Mouse (Mus musculus): ENCODE measurements around the gene Ggt5. TPM values are rescaled to one million over a fixed set of nuclear protein-coding genes. Genes with fewer than 3 reads are reported as not detected.

The Ggt5 gene
- 86.3 and 181 TPM in 2 replicates for polyA plus RNA-seq (2012; rRNA removed; ENCODE audit: low replicate concordance)

DNA sequence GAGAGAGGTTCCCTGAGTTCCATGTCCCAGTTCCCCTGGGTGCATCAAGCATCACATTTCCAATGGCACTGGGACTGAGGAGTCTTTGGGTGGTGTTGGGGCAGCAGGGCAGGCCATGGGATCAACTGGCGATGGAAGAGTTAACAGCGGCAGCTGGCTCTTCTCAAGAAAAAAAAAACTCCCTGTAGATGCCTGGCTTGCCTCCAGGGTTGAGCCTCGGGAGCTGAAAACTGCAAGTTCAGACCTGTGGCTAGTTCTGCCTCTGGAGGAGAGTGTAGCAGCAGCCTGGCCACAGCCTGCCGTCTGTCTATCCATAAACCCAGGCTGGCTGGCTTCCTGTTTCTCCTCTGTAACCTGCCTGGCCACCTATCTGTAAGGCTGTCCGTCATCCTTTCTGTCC lies at the start of gene Ggt5:
TSS of gene Ggt5 (plus strand) at position 212 of the 400 bp plus-strand sequence.

DNA sequence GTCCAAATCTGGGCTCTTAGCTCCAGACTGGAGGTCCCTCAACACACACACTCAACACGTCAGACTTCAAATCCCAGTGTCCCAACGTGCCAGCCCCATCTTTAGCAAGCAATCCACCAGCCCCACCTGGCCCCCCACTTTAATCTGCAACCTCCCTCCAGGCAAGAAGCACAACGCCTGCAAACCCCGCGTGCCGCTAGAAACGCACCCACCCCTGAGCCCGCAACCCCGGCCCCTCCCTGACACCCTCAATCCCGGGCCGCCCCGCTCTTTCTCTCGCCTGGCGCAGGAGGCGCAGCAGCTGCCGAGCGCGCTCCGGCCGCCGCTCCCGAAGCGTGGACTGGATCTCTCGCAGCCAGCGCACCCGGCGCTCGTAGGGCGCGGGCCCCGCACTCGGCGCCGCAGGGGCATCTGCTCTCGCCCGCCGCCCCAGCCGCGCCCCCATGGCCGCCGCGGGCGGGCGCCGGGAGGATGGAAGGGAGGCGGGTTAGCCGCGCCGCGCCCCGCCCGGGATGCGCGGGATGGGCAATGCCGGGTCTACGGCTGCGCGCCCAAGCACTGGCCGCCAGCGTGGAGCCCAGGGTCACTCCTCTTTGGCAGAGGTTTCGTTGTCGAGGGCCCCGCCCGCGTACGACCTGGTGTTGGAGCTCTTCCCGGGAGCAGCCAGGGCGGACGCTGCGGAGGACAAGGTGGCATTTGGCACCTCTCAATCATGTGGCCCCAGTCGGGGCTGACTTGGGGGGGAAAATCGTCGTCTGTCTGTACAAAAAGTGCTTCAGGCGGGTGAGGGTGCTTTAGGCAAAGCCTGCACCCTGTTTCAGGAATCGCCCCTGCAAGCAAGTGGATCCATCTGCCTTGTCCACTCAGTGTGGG lies 29.2 kb upstream of the Ggt5 start, which contains the start of gene Lrrc75b:
TSS of gene Lrrc75b (minus strand) at position 655 of the 873 bp plus-strand sequence.

DNA sequence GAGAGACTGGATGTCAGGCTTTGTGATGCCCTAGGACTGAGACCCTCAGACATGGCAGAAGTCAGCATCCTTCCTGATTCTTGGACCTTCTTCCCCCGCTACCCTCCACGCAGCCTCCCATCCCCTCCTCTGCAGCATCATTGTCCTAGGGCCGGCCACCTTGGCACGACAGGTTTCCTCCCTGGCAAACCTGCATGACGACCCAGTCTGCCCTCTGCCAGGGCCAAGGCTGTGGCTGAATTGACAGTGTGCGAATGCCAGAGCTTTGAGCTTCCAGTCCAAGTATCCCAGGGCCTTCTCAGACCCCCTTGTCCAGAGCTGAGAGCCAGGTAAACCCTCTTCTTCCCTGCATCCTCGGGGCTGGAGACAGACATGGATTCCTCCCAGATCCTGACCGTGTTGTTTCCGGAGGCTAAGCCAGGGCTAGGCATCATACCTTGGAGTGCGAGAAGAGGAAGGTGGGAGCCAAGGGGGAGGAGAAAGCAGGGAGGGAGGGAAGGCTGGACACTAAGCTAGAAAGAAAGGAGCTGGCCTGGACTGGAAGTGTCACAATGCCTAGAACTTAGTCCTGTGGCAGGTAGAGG lies 28.0 kb upstream of the Ggt5 start, which contains the start of gene Ggt1:
TSS of gene Ggt1 (plus strand) at position 534 of the 584 bp plus-strand sequence.

DNA sequence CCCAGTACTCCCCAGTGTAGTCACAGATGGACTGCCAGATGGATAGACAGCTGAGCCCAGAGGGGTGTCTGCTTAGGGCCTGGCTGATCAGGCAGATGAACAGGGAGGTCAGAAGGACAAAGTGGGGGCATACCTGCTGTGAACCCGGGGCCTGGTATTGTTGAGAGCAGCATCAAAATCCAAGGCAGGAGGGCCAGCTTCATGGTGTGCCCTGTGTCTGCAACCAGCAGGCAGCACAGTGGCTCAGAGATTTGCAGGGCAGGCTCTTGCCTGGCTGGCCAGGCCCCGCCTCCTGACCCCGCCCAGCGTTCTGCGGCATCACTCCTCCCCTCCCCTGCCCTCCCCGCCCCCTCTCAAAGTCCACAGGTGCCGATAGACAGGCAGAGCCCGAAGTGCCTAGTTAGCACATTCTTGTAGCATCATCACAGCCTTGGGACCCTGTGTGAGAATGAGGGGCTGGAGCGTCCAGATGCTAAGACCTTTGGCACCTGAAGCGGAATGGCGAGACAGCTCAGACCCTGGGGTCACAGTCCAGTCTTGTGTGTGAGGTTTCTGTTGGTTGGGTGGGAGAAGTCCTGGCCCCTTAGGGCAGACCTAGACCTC lies 54.7 kb downstream of the Ggt5 start, which contains the start of gene Susd2:
TSS of gene Susd2 (minus strand) at position 268 of the 603 bp plus-strand sequence.

Other genes starting within 250 kb of the Ggt5 start
- gene Upb1, start 188.2 kb upstream of the Ggt5 start, polyA plus RNA-seq (2012; rRNA removed; ENCODE audit: low replicate concordance), result 0.52 and 1.0 TPM in 2 replicates
- gene Snrpd3, start 71.8 kb upstream of the Ggt5 start, polyA plus RNA-seq (2012; rRNA removed; ENCODE audit: low replicate concordance), result 17.6 and 30.4 TPM in 2 replicates
- gene Gucd1, start 71.4 kb upstream of the Ggt5 start, polyA plus RNA-seq (2012; rRNA removed; ENCODE audit: low replicate concordance), result 51.6 and 74.4 TPM in 2 replicates
- 0.19 and 1.6 TPM in 2 replicates for gene Lrrc75b, start 29.0 kb upstream of the Ggt5 start, polyA plus RNA-seq (2012; rRNA removed; ENCODE audit: low replicate concordance)
- gene Ggt1, start 27.7 kb upstream of the Ggt5 start, polyA plus RNA-seq (2012; rRNA removed; ENCODE audit: low replicate concordance), result 0.26 and 2.4 TPM in 2 replicates
- gene Susd2, start 54.7 kb downstream of the Ggt5 start, polyA plus RNA-seq (2012; rRNA removed; ENCODE audit: low replicate concordance), result 10.9 and 26.2 TPM in 2 replicates
- gene Cabin1, start 175.0 kb downstream of the Ggt5 start, polyA plus RNA-seq (2012; rRNA removed; ENCODE audit: low replicate concordance), result 33.4 and 65.4 TPM in 2 replicates
- 98.3 and 207 TPM in 2 replicates for gene Ddt, start 184.1 kb downstream of the Ggt5 start, polyA plus RNA-seq (2012; rRNA removed; ENCODE audit: low replicate concordance)
- 0.21 and 0.37 TPM in 2 replicates for gene Gm20441, start 191.6 kb downstream of the Ggt5 start, polyA plus RNA-seq (2012; rRNA removed; ENCODE audit: low replicate concordance)
- 27.3 and 28.0 TPM in 2 replicates for gene Gstt3, start 192.1 kb downstream of the Ggt5 start, polyA plus RNA-seq (2012; rRNA removed; ENCODE audit: low replicate concordance)
- gene Gstt1, start 209.2 kb downstream of the Ggt5 start, polyA plus RNA-seq (2012; rRNA removed; ENCODE audit: low replicate concordance), result 113 and 180 TPM in 2 replicates
- gene Gstt4, start 233.2 kb downstream of the Ggt5 start, polyA plus RNA-seq (2012; rRNA removed; ENCODE audit: low replicate concordance), result 0.17 TPM in 1 of 2 replicates, not detected in the other
- 163 and 231 TPM in 2 replicates for gene Gstt2, start 248.1 kb downstream of the Ggt5 start, polyA plus RNA-seq (2012; rRNA removed; ENCODE audit: low replicate concordance)